Mouse (Mus musculus) myocyte (in vitro differentiated cells): ENCODE measurements around the gene 4930407I10Rik.

Experiments used
- POLR2AphosphoS2 ChIP-seq: IDR thresholded peaks from one replicate; pipeline ENCODE4 v1.6.1; 2011; ENCODE audit warnings: low read depth, control low read depth; ENCODE audit not compliant: insufficient read length
- TCF12 ChIP-seq: IDR thresholded peaks from one replicate; pipeline ENCODE4 v1.6.1; 2011; ENCODE audit warnings: mild to moderate bottlenecking, control low read depth; ENCODE audit not compliant: poor library complexity, insufficient read depth, severe bottlenecking

- TF ChIP-seq TCF12 = no peak
- no peak for TF ChIP-seq POLR2AphosphoS2
These were observed 42.1 kb upstream of the 4930407I10Rik start for GRCm38 (mm10) chr15:82016830-82017229.
